Mouse (Mus musculus) skeletal muscle tissue, adult 2 months (tissue): Measurements from ENCODE around the gene Mpig6b.

Experiments used
- DNase-seq: peaks from one replicate; pipeline ENCODE4 v3.0.0-alpha.2; 2012; ENCODE audit warnings: low read depth, low spot score

Gene Mpig6b

GRCm38 (mm10) chr17:35018171-35018570 is 47.8 kb downstream of the Mpig6b start:
- DNase-seq, result no peak

GRCm38 (mm10) chr17:35017706-35018030 is 48.3 kb downstream of the Mpig6b start:
- DNase-seq, result no peak

- no peak for DNase-seq
These were observed 48.9 kb downstream of the Mpig6b start for GRCm38 (mm10) chr17:35016791-35017705.

- peak; percentile 77 for DNase-seq
These were observed 49.6 kb downstream of the Mpig6b start, which contains the start of gene Vwa7 for GRCm38 (mm10) chr17:35016376-35016775. Gene Vwa7, plus strand, starts transcription at chr17:35016579.

GRCm38 (mm10) chr17:35015296-35015695 is 50.7 kb downstream of the Mpig6b start:
- no peak for DNase-seq

GRCm38 (mm10) chr17:35013221-35013620 is 52.8 kb downstream of the Mpig6b start:
- no peak for DNase-seq
